Mouse (Mus musculus) bone marrow, adult 2 months (tissue): ENCODE measurements at regions not wholly inside any gene's neighbourhood (a gene's known extent, or its start where the extent isn't known, plus 50 kb on each side); places are given as distances from the start of the nearest gene placed in this dataset.

Experiments
- H3K27ac ChIP-seq: fragments of 200-500 bp; 2 replicates; pipeline ENCODE4 v1.5.1; 2012; ENCODE audit warnings: low read depth, mild to moderate bottlenecking, control low read depth, inconsistent platforms, low read length; ENCODE audit not compliant: control insufficient read depth, poor library complexity, insufficient read depth
- H3K4me1 ChIP-seq: fragments of 200-500 bp; 2 replicates; pipeline ENCODE4 v1.6.1; 2011; ENCODE audit warnings: low read length; ENCODE audit not compliant: control insufficient read depth, insufficient read depth
- H3K4me3 ChIP-seq: fragments of 200-500 bp; replicated peaks from 2 replicates; pipeline ENCODE3; 2011; ENCODE audit warnings: mild to moderate bottlenecking, low read depth, low read length, control low read depth; ENCODE audit not compliant: control insufficient read depth
- CTCF ChIP-seq: fragments of 200-500 bp; IDR thresholded peaks from 2 replicates; pipeline ENCODE4 v1.5.1; 2011; ENCODE audit warnings: low read length, control low read depth; ENCODE audit not compliant: control insufficient read depth, insufficient read depth
- POLR2A ChIP-seq: fragments of 200-500 bp; IDR thresholded peaks from 2 replicates; pipeline ENCODE4 v1.6.1; 2011; ENCODE audit warnings: low read depth, mild to moderate bottlenecking, control low read depth, low read length, borderline replicate concordance; ENCODE audit not compliant: control insufficient read depth
- whole genome bisulfite sequencing: fragments of 180-500 bp; shearing (Covaris S2); methylation state at CpG from one replicate; pipeline ENCODE4 v1.1.7; 2018; 5-methylcytosine and 5-hydroxymethylcytosine counted together

GRCm38 (mm10) chr17:45784496-45784895 lies 50.9 kb upstream of the 1600014C23Rik start:
- 75% methylated on average over 5 of the region's 5 CpGs for WGBS
- no peak overlapping the region for H3K27ac ChIP-seq
- TF ChIP-seq CTCF: no peak
- no peak for TF ChIP-seq POLR2A
- H3K4me3 ChIP-seq: no peak overlapping the region
- H3K4me1 ChIP-seq: no peaks in the 10 kb centered on the region
